In genomic region chr19:47186514-47187275, GRCm38 (mm10) we compare ENCODE assay signal across 19 mouse cellular contexts. TPM values are rescaled to one million over a fixed set of nuclear protein-coding genes. Genes with fewer than 3 reads are reported as not detected.
DNase-seq lines count a peak whose midpoint lies in the region; ATAC-seq lines count a peak whose summit lies in the region.
"Had no signal": no experiment of that assay in that cellular context is flagged by ENCODE, and none has a peak within 500 bp of the region (broad histone marks: within the 10 kb centered on the region; RNA-seq: fewer than 3 reads in every experiment).

No protein-coding gene starts in this region.

- ATAC-seq in frontal cortex, adult (ENCODE audit: low TSS enrichment) = peak; percentile 58; the same call in 1 of the 2 replicates
- ATAC-seq: liver, postnatal 0 days; midbrain, embryonic 16.5 days had no signal

- no peak for DNase-seq in frontal cortex, postnatal 14 days (ENCODE audit: low spot score in 2 of 2)
- peak; percentile 44 to 52 for DNase-seq in left cerebral cortex, postnatal 14 days (ENCODE audit: low spot score in 2 of 2)
- no peak for DNase-seq in left cerebral cortex, adult 11 months (ENCODE audit: low spot score)
- DNase-seq in MN1 (ENCODE audit: low spot score) = peak; percentile 30
- DNase-seq in cerebellum, adult 9-10 months = peak; percentile 67
- no peak for DNase-seq in thymus, postnatal 25 days
- DNase-seq: adrenal gland, postnatal 14 days; gastrocnemius, postnatal 14 days; heart, adult 2 months; heart, postnatal 4 days; kidney, adult 8-10 months; kidney, postnatal 14 days; liver; liver, postnatal 0 days; lung, postnatal 10 days had no signal

- intact Hi-C loops in left cerebral cortex, postnatal 14 days (cut with DNase I) = no loop called here

RNA-seq across cellular contexts. Expression of gene Neurl1a, which starts 8.1 kb away (rescaled TPM):
- 100 to 1,000 TPM; 148 to 154 TPM for total RNA-seq in left cerebral cortex, postnatal 14 days (2021)

RNA-seq across cellular contexts. Expression of gene Calhm3, which starts 29.1 kb away (rescaled TPM):
- not detected for total RNA-seq in left cerebral cortex, postnatal 14 days (2021)
- total RNA-seq: adrenal gland, postnatal 14 days; gastrocnemius, postnatal 14 days; heart, adult 2 months; heart, postnatal 4 days; left cerebral cortex, postnatal 36 days had no signal

RNA-seq across cellular contexts. Expression of gene Calhm1, which starts 42.6 kb away (rescaled TPM):
- not detected for total RNA-seq in left cerebral cortex, postnatal 14 days (2021)
- total RNA-seq: adrenal gland, postnatal 14 days; ES-E14; gastrocnemius, postnatal 14 days; heart, adult 2 months; heart, postnatal 4 days; left cerebral cortex, postnatal 36 days had no signal

RNA-seq across cellular contexts. Expression of gene Calhm2, which starts 48.6 kb away (rescaled TPM):
- 1 to 10 TPM; 4.9 to 5.6 TPM for total RNA-seq in left cerebral cortex, postnatal 14 days (2021)

Comparison
In these comparisons a context has a peak if more than half of its experiments do, and no peak if none do; other contexts are left out.
1. DNase-seq: peak in left cerebral cortex, postnatal 14 days (2 of 2), MN1 (single experiment) and cerebellum, adult 9-10 months (single experiment); none in frontal cortex, postnatal 14 days (0 of 2), left cerebral cortex, adult 11 months (single experiment) and thymus, postnatal 25 days (single experiment).